26 mouse cellular contexts compared by ENCODE assay signal in the genomic region with DNA sequence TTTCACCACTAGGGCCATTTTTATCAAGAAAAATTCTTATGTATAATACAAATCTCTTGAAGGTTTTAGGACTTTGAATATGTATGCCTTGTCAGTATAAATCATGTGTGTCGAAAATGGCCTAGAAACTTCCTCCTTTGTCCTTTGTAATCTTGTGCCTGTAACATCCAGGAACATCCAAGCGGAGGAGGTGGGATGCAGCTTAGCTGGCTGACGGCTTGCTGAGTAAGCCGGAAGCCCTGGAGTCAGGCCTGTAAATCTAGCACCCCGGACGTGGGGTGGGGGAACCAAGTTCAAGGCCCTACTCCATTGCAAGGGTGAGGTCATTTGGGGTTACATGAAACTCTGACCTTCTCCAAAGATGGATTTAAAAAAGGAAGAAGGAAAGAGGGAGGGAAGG.
"Had no signal": no experiment of that assay in that cellular context is flagged by ENCODE, and none has a peak within 500 bp of the region (broad histone marks: within the 10 kb centered on the region; RNA-seq: fewer than 3 reads in every experiment).

No protein-coding gene starts in this region.

- H3K4me2 ChIP-seq: heart, embryonic 12.5 days; hindbrain, embryonic 12.5 days; hindbrain, embryonic 14.5 days; intestine, embryonic 15.5 days; kidney, embryonic 15.5 days; limb, embryonic 12.5 days; liver, embryonic 11.5 days; liver, embryonic 13.5 days; liver, embryonic 15.5 days had no signal

- H3K27me3 ChIP-seq: heart, embryonic 12.5 days; hindbrain, embryonic 12.5 days; intestine, embryonic 15.5 days; kidney, embryonic 15.5 days; limb, embryonic 12.5 days; liver, embryonic 13.5 days; liver, embryonic 15.5 days had no signal

- H3K9me3 ChIP-seq: heart, embryonic 12.5 days; hindbrain, embryonic 10.5 days; hindbrain, embryonic 12.5 days; intestine, embryonic 15.5 days; kidney, embryonic 15.5 days; limb, embryonic 10.5 days; limb, embryonic 12.5 days; liver, embryonic 13.5 days; liver, embryonic 15.5 days had no signal

- H3K4me3 ChIP-seq: gastrocnemius, adult 2 months; heart, adult 2 months; heart, embryonic 12.5 days; hindbrain, embryonic 10.5 days; hindbrain, embryonic 12.5 days; intestine, embryonic 15.5 days; kidney, embryonic 15.5 days; layer of hippocampus, adult 2 months; left cerebral cortex, adult 2 months; limb, embryonic 10.5 days; limb, embryonic 12.5 days; liver, embryonic 13.5 days; liver, embryonic 15.5 days had no signal

- H3K9ac ChIP-seq: heart, embryonic 12.5 days; hindbrain, embryonic 12.5 days; hindbrain, embryonic 14.5 days; intestine, embryonic 15.5 days; kidney, embryonic 15.5 days; limb, embryonic 12.5 days; liver, embryonic 13.5 days; liver, embryonic 15.5 days; liver, postnatal 0 days had no signal

- ATAC-seq: hindbrain, embryonic 16.5 days; inflammation-experienced regulatory T-cells, adult 6 months; intestine, embryonic 15.5 days; intestine, postnatal 0 days; liver, postnatal 0 days had no signal

- H3K4me1 ChIP-seq: heart, embryonic 12.5 days; hindbrain, embryonic 10.5 days; liver, embryonic 13.5 days; liver, embryonic 15.5 days had no signal

- H3K36me3 ChIP-seq: heart, embryonic 12.5 days; hindbrain, embryonic 10.5 days; hindbrain, embryonic 12.5 days; intestine, embryonic 15.5 days; kidney, embryonic 15.5 days; limb, embryonic 10.5 days; limb, embryonic 12.5 days; liver, embryonic 13.5 days; liver, embryonic 15.5 days had no signal

- DNase-seq: gastrocnemius, adult 2 months; gastrocnemius, postnatal 10 days; gastrocnemius, postnatal 25 days; heart, adult 2 months; heart, postnatal 10 days; heart, postnatal 4 days; kidney, postnatal 4 days; liver; liver, embryonic 13.5 days; liver, postnatal 0 days had no signal

- H3K27ac ChIP-seq: gastrocnemius, adult 2 months; heart, adult 2 months; hindbrain, embryonic 10.5 days; hindbrain, embryonic 12.5 days; hindbrain, embryonic 14.5 days; intestine, embryonic 15.5 days; kidney, embryonic 15.5 days; kidney, postnatal 0 days; layer of hippocampus, adult 2 months; left cerebral cortex, adult 2 months; limb, embryonic 10.5 days; limb, embryonic 12.5 days; liver, embryonic 13.5 days; liver, embryonic 15.5 days had no signal
